Mouse (Mus musculus) megakaryocyte, embryonic 14.5 days (primary cell): Measurements from ENCODE around the gene Cnot8.

Source experiments
- FLI1 ChIP-seq: IDR thresholded peaks from 2 replicates; pipeline ENCODE4 v1.6.1; 2012; ENCODE audit warnings: low read length, inconsistent platforms, mixed read lengths
- GATA1 ChIP-seq: IDR thresholded peaks from 3 replicates; pipeline ENCODE4 v1.6.1; 2012; ENCODE audit warnings: mixed read lengths, low read length, inconsistent platforms, borderline replicate concordance

- TF ChIP-seq GATA1 (no peak), FLI1 (no peak)
These were observed 6.9 kb upstream of the Cnot8 start for GRCm38 (mm10) chr11:58096821-58097620.
